Mouse (Mus musculus): ENCODE measurements around the gene Ppt2. TPM values are rescaled to one million over a fixed set of nuclear protein-coding genes. Genes with fewer than 3 reads are reported as not detected.
A peak's percentile ranks its signal among the peaks of the same experiment; 100 is the strongest.

Gene Ppt2
- total and polyA plus RNA-seq, 2 experiments from 2014 or later: 20.2 to 27.2 TPM

GRCm38 (mm10) chr17:34656666-34657065 lies 28.4 kb upstream of the Ppt2 start:
- Histone ChIP-seq H3K27me3 (ENCODE audit: insufficient read depth, low read length) (peaks cover 4% of the 10 kb centered on the region; the same call in 1 of the 2 replicates), H3K4me3 (ENCODE audit: low read depth, low read length) (no peak overlapping the region), H3K4me2 (ENCODE audit: low read depth) (no peak overlapping the region), H3K9ac (no peak overlapping the region), H3K27ac (ENCODE audit: low read depth, low read length) (no peak overlapping the region), H3K36me3 (ENCODE audit: insufficient read depth) (peaks cover 29% of the 10 kb centered on the region), H3K4me1 (ENCODE audit: insufficient read depth) (no peaks in the 10 kb centered on the region), H3K9me3 (ENCODE audit: low read length) (no peaks in the 10 kb centered on the region)
- ATAC-seq (no peak), DNase-seq (no peak)
- TF ChIP-seq CTCF (IDR thresholded peaks at IDR 0.05; ENCODE audit: low read depth): no peak
- WGBS: 47% methylated on average over 8 of the region's 8 CpGs

GRCm38 (mm10) chr17:34655581-34655991 lies 27.3 kb upstream of the Ppt2 start:
- TF ChIP-seq CTCF (IDR thresholded peaks at IDR 0.05; ENCODE audit: low read depth): peak; percentile 22; the same call in 1 of the 2 replicates
- Histone ChIP-seq H3K27me3 (ENCODE audit: insufficient read depth, low read length) (peaks cover 4% of the 10 kb centered on the region; the same call in 1 of the 2 replicates), H3K4me3 (ENCODE audit: low read depth, low read length) (no peak overlapping the region), H3K9ac (no peak overlapping the region), H3K9me3 (ENCODE audit: low read length) (no peaks in the 10 kb centered on the region), H3K36me3 (ENCODE audit: insufficient read depth) (peaks cover 40% of the 10 kb centered on the region), H3K4me2 (ENCODE audit: low read depth) (no peak overlapping the region), H3K4me1 (ENCODE audit: insufficient read depth) (no peaks in the 10 kb centered on the region), H3K27ac (ENCODE audit: low read depth, low read length) (no peak overlapping the region)
- DNase-seq: peak; percentile 31
- WGBS: 36% methylated on average over 4 of the region's 4 CpGs
- ATAC-seq: peak; percentile 68

- DNase-seq (no peak), ATAC-seq (no peak)
- H3K9ac ChIP-seq: no peak overlapping the region
- no peaks in the 10 kb centered on the region for H3K9me3 ChIP-seq (ENCODE audit: low read length)
- H3K27me3 ChIP-seq (ENCODE audit: insufficient read depth, low read length): no peaks in the 10 kb centered on the region; the same call in 1 of the 2 replicates
- no peak for TF ChIP-seq CTCF (IDR thresholded peaks at IDR 0.05; ENCODE audit: low read depth)
- no peak overlapping the region for H3K27ac ChIP-seq (ENCODE audit: low read depth, low read length)
- WGBS: 90% methylated on average over 7 of the region's 7 CpGs
- no peak overlapping the region for H3K4me3 ChIP-seq (ENCODE audit: low read depth, low read length)
- H3K4me2 ChIP-seq (ENCODE audit: low read depth): no peak overlapping the region
- no peaks in the 10 kb centered on the region for H3K4me1 ChIP-seq (ENCODE audit: insufficient read depth)
- peaks cover 44% of the 10 kb centered on the region for H3K36me3 ChIP-seq (ENCODE audit: insufficient read depth)
Measured at GRCm38 (mm10) chr17:34655160-34655559, 26.9 kb upstream of the Ppt2 start.

- no peak for DNase-seq
- H3K27ac ChIP-seq (ENCODE audit: low read depth, low read length): no peak overlapping the region
- no peak overlapping the region for H3K4me3 ChIP-seq (ENCODE audit: low read depth, low read length)
- WGBS: 92% methylated on average over 13 of the region's 13 CpGs
- no peaks in the 10 kb centered on the region for H3K4me1 ChIP-seq (ENCODE audit: insufficient read depth)
- no peak for ATAC-seq
- H3K36me3 ChIP-seq (ENCODE audit: insufficient read depth): peaks cover 52% of the 10 kb centered on the region
- no peaks in the 10 kb centered on the region for H3K9me3 ChIP-seq (ENCODE audit: low read length)
- no peak for TF ChIP-seq CTCF (IDR thresholded peaks at IDR 0.05; ENCODE audit: low read depth)
- no peak overlapping the region for H3K4me2 ChIP-seq (ENCODE audit: low read depth)
- H3K9ac ChIP-seq: no peak overlapping the region
- H3K27me3 ChIP-seq (ENCODE audit: insufficient read depth, low read length): no peaks in the 10 kb centered on the region
Measured at GRCm38 (mm10) chr17:34654392-34654791, 26.1 kb upstream of the Ppt2 start.

GRCm38 (mm10) chr17:34653746-34654285 lies 25.5 kb upstream of the Ppt2 start:
- peaks cover 56% of the 10 kb centered on the region for H3K36me3 ChIP-seq (ENCODE audit: insufficient read depth)

GRCm38 (mm10) chr17:34652985-34653384 lies 24.7 kb upstream of the Ppt2 start:
- H3K4me1 ChIP-seq (ENCODE audit: insufficient read depth): peaks cover under 1% of the 10 kb centered on the region; the same call in 1 of the 2 replicates
- peaks cover 60% of the 10 kb centered on the region for H3K36me3 ChIP-seq (ENCODE audit: insufficient read depth)
- no peak overlapping the region for H3K27ac ChIP-seq (ENCODE audit: low read depth, low read length)
- no peaks in the 10 kb centered on the region for H3K9me3 ChIP-seq (ENCODE audit: low read length)
- no peak for TF ChIP-seq CTCF (IDR thresholded peaks at IDR 0.05; ENCODE audit: low read depth)
- 93% methylated on average over 8 of the region's 8 CpGs for WGBS
- H3K9ac ChIP-seq: no peak overlapping the region
- ATAC-seq (no peak), DNase-seq (no peak)
- no peak overlapping the region for H3K4me2 ChIP-seq (ENCODE audit: low read depth)
- H3K27me3 ChIP-seq (ENCODE audit: insufficient read depth, low read length): no peaks in the 10 kb centered on the region
- no peak overlapping the region for H3K4me3 ChIP-seq (ENCODE audit: low read depth, low read length)

More at GRCm38 (mm10) chr17:34653746-34654285, 25.5 kb upstream of the Ppt2 start:
- no peaks in the 10 kb centered on the region for H3K27me3 ChIP-seq (ENCODE audit: insufficient read depth, low read length)
- WGBS: 66% methylated on average over 9 of the region's 9 CpGs
- no peak overlapping the region for H3K27ac ChIP-seq (ENCODE audit: low read depth, low read length)
- H3K9ac ChIP-seq: no peak overlapping the region
- DNase-seq: peak; percentile 80
- no peaks in the 10 kb centered on the region for H3K9me3 ChIP-seq (ENCODE audit: low read length)
- no peak overlapping the region for H3K4me3 ChIP-seq (ENCODE audit: low read depth, low read length)
- ATAC-seq: peak; percentile 14; the same call in 1 of the 2 replicates
- peak; percentile 86 for TF ChIP-seq CTCF (IDR thresholded peaks at IDR 0.05; ENCODE audit: low read depth)
- H3K4me1 ChIP-seq (ENCODE audit: insufficient read depth): no peaks in the 10 kb centered on the region
- H3K4me2 ChIP-seq (ENCODE audit: low read depth): no peak overlapping the region

- Histone ChIP-seq H3K4me1 (ENCODE audit: insufficient read depth) (peaks cover 5% of the 10 kb centered on the region), H3K27me3 (ENCODE audit: insufficient read depth, low read length) (no peaks in the 10 kb centered on the region), H3K4me2 (ENCODE audit: low read depth) (no peak overlapping the region), H3K9ac (no peak overlapping the region), H3K36me3 (ENCODE audit: insufficient read depth) (peaks cover 60% of the 10 kb centered on the region), H3K27ac (ENCODE audit: low read depth, low read length) (no peak overlapping the region), H3K4me3 (ENCODE audit: low read depth, low read length) (no peak overlapping the region), H3K9me3 (ENCODE audit: low read length) (no peaks in the 10 kb centered on the region)
- TF ChIP-seq CTCF (IDR thresholded peaks at IDR 0.05; ENCODE audit: low read depth): no peak
- DNase-seq (no peak), ATAC-seq (no peak)
- WGBS: 93% methylated on average over 10 of the region's 10 CpGs
Measured at GRCm38 (mm10) chr17:34652546-34652945, 24.2 kb upstream of the Ppt2 start.
